Mouse (Mus musculus): ENCODE results near the gene Saxo1. TPM values are rescaled to one million over a fixed set of nuclear protein-coding genes. Genes with fewer than 3 reads are reported as not detected.

The Saxo1 gene
- total and polyA plus RNA-seq, 3 experiments, result not detected

- H3K79me2 ChIP-seq (replicated peaks; ENCODE audit: control insufficient read depth, extremely low read depth, insufficient read depth, poor library complexity, severe bottlenecking), result peaks cover 3% of the 10 kb centered on the region; the same call in 1 of the 2 replicates
- H3K4me2 ChIP-seq (ENCODE audit: insufficient read depth, low read depth, poor library complexity, severe bottlenecking), result no peak overlapping the region
- dilution Hi-C loops (cut with MboI; ENCODE audit: extremely low pct_ligation_motif_present, extremely low pct_unique_long_range_greater_than_20kb, low sequenced_read_pairs), result no loop called here
- H3K4me1 ChIP-seq (ENCODE audit: control insufficient read depth in 1 of 2, insufficient read depth in 2 of 2), result no peaks in the 10 kb centered on the region
- no peak overlapping the region for H3K27ac ChIP-seq (ENCODE audit: insufficient read depth, low read depth)
- H3K9me3 ChIP-seq (replicated peaks; ENCODE audit: low read length), result no peaks in the 10 kb centered on the region
- no peak overlapping the region for H3K4me3 ChIP-seq (replicated peaks in 1 of 3; ENCODE audit: low read depth in 2 of 3, low read length in 2 of 3, poor library complexity in 1 of 3)
- H3K9ac ChIP-seq (ENCODE audit: insufficient read depth, low read depth), result no peak overlapping the region
- H3K27me3 ChIP-seq (replicated peaks), result no peaks in the 10 kb centered on the region
- TF ChIP-seq SMC3 (IDR thresholded peaks at IDR 0.05; ENCODE audit: low read depth, low read length), result peak; percentile 51
- no peak for TF ChIP-seq BHLHE40 (IDR thresholded peaks at IDR 0.05; ENCODE audit: low read depth, low read length)
- no peak for TF ChIP-seq JUN (IDR thresholded peaks at IDR 0.05; ENCODE audit: insufficient read depth, low read depth, low read length)
- TF ChIP-seq CTCF (conservative IDR thresholded peaks at IDR 0.05 in 1 of 2, IDR thresholded peaks at IDR 0.05 in 1 of 2; ENCODE audit: low read depth in 2 of 2, low read length in 2 of 2), result peak in 1 of 2 experiments; percentile 66; a peak in 2 of 4 replicates
- no peak for TF ChIP-seq TCF12 (IDR thresholded peaks at IDR 0.05; ENCODE audit: low read depth, low read length)
- TF ChIP-seq NRF1 (IDR thresholded peaks at IDR 0.05; ENCODE audit: low read depth, low read length), result no peak
- peak; percentile 59 for TF ChIP-seq RAD21 (IDR thresholded peaks at IDR 0.05; ENCODE audit: low read depth, low read length)
- TF ChIP-seq SIN3A (IDR thresholded peaks at IDR 0.05; ENCODE audit: low read length), result no peak
- no peak for TF ChIP-seq JUND (conservative IDR thresholded peaks at IDR 0.05; ENCODE audit: low read depth, low read length)
- no peak for TF ChIP-seq USF1 (IDR thresholded peaks at IDR 0.05; ENCODE audit: low read depth, low read length)
- TF ChIP-seq GABPA (IDR thresholded peaks at IDR 0.05; ENCODE audit: insufficient replicate concordance, low read depth, low read length), result no peak
- no peak for TF ChIP-seq POLR2AphosphoS2 (IDR thresholded peaks at IDR 0.05; ENCODE audit: low read depth, low read length)
- no peak for TF ChIP-seq PAX5 (IDR thresholded peaks at IDR 0.05; ENCODE audit: low read length)
- in situ Hi-C loops (cut with MboI; ENCODE audit: low pct_ligation_motif_present, low pct_unique_long_range_greater_than_20kb, low sequenced_read_pairs), result no loop called here
- no peak for DNase-seq (ENCODE audit: extremely low read depth)
- peaks cover 29 to 90% of the 10 kb centered on the region in 2 experiments for H3K36me3 ChIP-seq (replicated peaks in 1 of 2; ENCODE audit: control insufficient read depth in 1 of 2, insufficient read depth in 1 of 2, low read length in 1 of 2)
Measured at GRCm38 (mm10) chr4:86588236-86588635, 30.1 kb upstream of the Saxo1 start.

DNA sequence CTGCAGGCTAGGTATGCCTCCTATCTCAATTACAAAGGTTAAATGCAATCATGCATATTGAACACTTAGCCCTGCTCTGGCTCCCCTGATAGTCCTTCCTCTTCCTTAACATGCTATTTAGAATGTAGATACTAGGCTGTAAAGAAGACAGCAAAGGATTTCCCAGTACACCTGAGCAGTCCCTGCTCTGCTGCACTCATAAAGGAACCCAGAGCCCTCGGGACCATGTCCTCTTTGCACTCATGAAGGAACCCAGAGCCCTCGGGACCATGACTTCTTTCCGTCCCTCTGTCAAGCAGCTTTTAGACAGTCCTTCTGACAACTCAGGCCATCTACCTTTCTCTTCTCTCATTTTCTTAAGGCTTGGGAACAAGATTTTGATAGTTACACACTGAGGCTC lies 22.5 kb upstream of the Saxo1 start:
- Histone ChIP-seq H3K27ac (ENCODE audit: insufficient read depth, low read depth) (peak overlapping the region; percentile 76), H3K79me2 (replicated peaks; ENCODE audit: control insufficient read depth, extremely low read depth, insufficient read depth, poor library complexity, severe bottlenecking) (peaks cover 33% of the 10 kb centered on the region), H3K4me1 (ENCODE audit: control insufficient read depth in 1 of 2, insufficient read depth in 2 of 2) (peaks cover 10 to 41% of the 10 kb centered on the region in 2 experiments), H3K9ac (ENCODE audit: insufficient read depth, low read depth) (peak overlapping the region; percentile 53; the same call in 1 of the 2 replicates), H3K9me3 (replicated peaks; ENCODE audit: low read length) (no peaks in the 10 kb centered on the region), H3K27me3 (replicated peaks) (no peaks in the 10 kb centered on the region), H3K4me3 (replicated peaks in 1 of 3; ENCODE audit: low read depth in 2 of 3, low read length in 2 of 3, poor library complexity in 1 of 3) (no peak overlapping the region), H3K4me2 (ENCODE audit: insufficient read depth, low read depth, poor library complexity, severe bottlenecking) (peak overlapping the region; percentile 68), H3K36me3 (replicated peaks in 1 of 2; ENCODE audit: control insufficient read depth in 1 of 2, insufficient read depth in 1 of 2, low read length in 1 of 2) (peaks cover 14 to 54% of the 10 kb centered on the region in 2 experiments)
- in situ Hi-C loops (cut with MboI; ENCODE audit: low pct_ligation_motif_present, low pct_unique_long_range_greater_than_20kb, low sequenced_read_pairs), result no loop called here
- dilution Hi-C loops (cut with MboI; ENCODE audit: extremely low pct_ligation_motif_present, extremely low pct_unique_long_range_greater_than_20kb, low sequenced_read_pairs), result no loop called here
- TF ChIP-seq USF1 (IDR thresholded peaks at IDR 0.05; ENCODE audit: low read depth, low read length) (no peak), POLR2AphosphoS2 (IDR thresholded peaks at IDR 0.05; ENCODE audit: low read depth, low read length) (no peak), GABPA (IDR thresholded peaks at IDR 0.05; ENCODE audit: insufficient replicate concordance, low read depth, low read length) (no peak), SMC3 (IDR thresholded peaks at IDR 0.05; ENCODE audit: low read depth, low read length) (no peak), PAX5 (IDR thresholded peaks at IDR 0.05; ENCODE audit: low read length) (no peak), BHLHE40 (IDR thresholded peaks at IDR 0.05; ENCODE audit: low read depth, low read length) (no peak)
- DNase-seq (ENCODE audit: extremely low read depth), result peak; percentile 51

Data from CH12.LX (cell line).